Mouse (Mus musculus) olfactory bulb, adult 2 months (tissue): ENCODE measurements around the gene Cfap43.

ENCODE experiments used
- CTCF ChIP-seq: fragments of 200-500 bp; IDR thresholded peaks from 2 replicates; pipeline ENCODE4 v1.5.1; 2012; ENCODE audit warnings: low read depth, mild to moderate bottlenecking, low read length, moderate library complexity; ENCODE audit not compliant: insufficient read depth
- POLR2A ChIP-seq: fragments of 200-500 bp; IDR thresholded peaks from 2 replicates; pipeline ENCODE4 v1.6.1; 2012; ENCODE audit warnings: mild to moderate bottlenecking, low read depth, low read length, moderate library complexity; ENCODE audit not compliant: insufficient read depth

DNA sequence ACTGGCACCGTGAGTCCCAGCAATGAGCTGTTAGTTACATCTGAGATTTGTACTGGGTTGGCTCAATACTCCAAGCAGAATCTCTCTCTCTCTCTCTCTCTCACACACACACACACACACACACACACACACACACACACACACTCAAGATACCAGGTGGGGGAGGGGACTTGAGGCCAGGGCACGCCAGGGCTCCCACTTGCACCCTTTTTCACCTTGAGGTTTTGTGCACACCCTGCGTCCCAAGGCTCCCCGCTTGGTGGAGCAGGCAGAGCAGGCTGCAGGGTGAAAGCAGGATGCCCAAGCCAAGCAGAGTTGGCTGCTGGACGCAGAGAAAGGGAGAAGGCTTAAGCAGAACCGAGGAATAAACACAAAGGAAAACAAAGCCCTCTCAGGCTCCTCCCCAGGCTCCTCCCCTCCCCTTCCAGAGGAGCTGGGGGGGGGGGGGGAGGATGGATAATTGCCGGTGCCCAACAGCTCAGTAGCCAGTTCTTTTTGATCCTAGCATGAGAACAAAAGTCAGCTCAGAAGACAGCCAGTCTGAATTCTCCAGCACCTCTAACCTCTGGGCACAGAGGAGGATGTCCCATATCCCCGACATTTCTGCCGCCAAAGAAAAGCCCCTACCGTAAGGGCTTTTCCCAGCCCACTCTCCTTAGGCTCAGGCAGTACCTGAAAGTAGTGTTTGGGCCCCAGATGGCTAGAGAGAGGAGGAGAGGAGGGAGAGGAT lies 9.5 kb downstream of the Cfap43 start:
- peak; percentile 27; the same call in 1 of the 2 replicates for TF ChIP-seq POLR2A
- no peak for TF ChIP-seq CTCF
